Mouse (Mus musculus) NIH3T3 (cell line): ENCODE measurements around the gene Cxcr5.
A peak's percentile ranks its signal among the peaks of the same experiment; 100 is the strongest.
"Not testable (repeated sequence)": the region's sequence is repeated elsewhere in the genome, so short reads cannot be mapped to it uniquely, and the experiment has no call there.

ENCODE experiments used
- DNase-seq: peaks from one replicate; pipeline ENCODE4 v3.0.0-alpha.2; 2012; ENCODE audit warnings: low read depth

The Cxcr5 gene

DNA sequence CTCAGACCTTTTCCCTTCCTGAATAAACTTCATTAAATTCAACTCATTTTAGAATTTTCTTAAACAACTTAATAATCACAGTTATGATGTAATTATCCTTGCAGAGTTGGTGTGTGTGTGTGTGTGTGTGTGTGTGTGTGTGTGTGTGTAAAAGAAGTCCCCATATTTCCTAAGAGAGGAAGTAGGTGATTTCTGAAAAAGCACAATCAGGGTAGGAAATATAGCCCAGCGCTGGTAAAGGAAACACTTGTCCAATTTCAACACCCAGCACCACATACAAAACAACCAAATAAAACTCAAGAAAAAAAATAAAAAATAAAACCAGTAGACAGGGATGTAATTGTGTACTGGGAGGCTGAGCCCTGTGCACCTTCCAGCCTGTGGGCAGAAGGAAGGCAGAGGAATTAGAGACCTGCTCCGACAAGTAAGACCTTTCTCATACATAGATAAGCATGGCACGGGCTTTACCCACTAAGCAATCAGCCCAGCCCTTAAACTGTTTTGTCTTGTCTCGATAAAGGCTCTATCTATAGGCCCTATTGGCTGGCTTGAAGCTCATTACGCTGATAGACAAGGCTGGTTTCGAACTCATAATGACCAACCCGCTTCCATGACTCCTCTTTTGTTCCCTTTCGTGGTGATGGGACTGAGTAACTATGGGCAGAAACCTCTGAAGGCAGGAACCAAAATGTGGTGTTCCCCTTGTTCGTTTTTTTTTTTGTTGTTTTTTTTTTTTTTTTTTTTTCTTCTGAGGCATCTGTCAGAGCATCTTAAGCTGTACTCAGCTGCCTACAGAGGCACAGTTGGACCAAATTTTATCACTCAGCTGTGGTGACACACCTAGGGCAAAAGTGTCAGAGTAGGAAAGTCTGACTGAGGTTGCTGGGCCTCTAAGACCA, 25.8 kb upstream of the Cxcr5 start:
- DNase-seq, result no peak

DNA sequence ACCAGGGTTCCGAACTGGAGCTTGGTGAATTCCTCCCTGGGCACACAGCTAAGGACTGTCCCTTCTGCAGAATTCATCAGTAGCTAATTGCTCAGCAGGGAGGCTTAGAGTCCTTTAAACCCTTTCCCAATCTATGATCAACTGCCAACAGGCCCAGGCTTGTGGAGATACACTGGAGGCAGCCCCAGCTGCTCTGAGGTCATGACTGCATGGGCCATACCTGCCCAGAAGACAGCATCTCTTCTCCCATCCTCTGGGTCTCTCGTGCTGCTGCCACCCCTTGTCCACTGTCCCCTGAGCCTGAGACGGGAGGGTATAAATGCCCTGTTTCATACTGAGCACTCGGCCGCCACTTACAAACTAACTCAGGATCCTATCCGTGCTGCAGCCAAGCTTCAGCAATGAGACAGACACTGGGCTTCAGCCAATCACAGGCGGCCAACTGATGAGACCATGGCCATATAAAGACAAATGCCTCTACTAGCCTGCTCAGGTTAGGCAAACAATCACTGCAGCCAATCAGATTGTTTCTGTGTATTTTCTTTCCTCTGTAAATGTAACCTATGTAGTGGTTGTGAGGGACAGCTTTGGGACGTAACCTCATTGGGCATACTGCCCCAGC, 25.1 kb upstream of the Cxcr5 start:
- no peak for DNase-seq

DNA sequence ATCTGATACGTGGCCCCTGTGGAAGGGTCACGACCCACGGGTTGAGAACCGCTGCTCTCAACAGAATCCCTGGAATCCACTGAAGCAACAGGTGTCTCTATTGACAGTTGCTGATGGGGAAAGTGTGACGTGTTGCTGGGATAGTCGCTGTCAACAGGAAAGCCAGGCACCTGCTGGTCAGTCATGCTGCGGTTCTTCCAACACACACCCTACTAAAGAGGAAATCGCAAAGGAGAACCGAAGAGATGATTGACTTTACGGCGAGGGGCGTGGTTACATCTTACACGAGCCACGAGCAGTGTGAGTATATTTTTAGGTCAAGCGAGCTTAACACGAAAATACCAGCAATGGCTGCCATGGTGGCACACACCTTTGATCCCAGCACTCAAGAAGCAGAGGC, 20.7 kb upstream of the Cxcr5 start:
- DNase-seq, result no peak

DNA sequence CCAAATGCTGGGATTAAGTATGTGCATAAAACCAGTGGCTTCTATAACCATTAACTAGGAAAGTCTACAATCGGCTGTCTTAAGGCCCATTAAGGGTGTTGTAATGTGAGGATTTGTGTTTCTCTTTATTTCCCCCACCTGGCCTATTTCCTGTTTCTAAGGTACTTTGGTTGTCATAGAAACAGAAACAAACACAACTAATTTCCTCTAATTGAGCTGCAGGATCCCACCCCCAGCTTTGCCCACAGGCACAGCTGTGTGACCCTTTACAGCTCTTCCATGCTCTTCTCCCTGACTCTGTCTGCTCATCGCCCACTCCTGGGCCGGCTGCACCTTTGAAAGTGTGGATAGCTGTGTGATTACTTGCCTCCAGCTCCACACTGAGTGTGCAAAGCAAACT, 19.7 kb upstream of the Cxcr5 start:
- DNase-seq, result no peak

- no peak for DNase-seq
Measured at GRCm38 (mm10) chr9:44580085-44580484, 18.4 kb upstream of the Cxcr5 start.

DNA sequence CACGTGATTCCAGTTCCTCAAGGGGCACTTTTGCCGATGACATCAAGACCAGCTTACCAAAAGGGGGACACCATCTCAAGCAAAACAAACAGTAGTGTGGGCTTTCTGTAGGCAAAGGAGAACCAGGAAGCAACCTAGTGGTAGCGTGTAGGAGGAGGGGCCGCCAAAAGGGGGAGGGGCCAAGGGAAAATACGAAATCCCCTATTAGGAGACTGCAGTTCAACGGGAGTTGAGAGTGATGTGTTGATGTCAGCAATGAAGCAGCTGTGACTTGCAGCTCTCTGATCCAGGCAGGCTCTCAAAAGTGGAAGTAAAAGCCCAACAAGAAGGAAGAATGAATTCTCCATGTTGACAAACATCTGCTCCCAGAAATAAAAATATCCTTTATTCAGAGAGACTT, 17.7 kb upstream of the Cxcr5 start:
- DNase-seq, result peak; percentile 49

DNA sequence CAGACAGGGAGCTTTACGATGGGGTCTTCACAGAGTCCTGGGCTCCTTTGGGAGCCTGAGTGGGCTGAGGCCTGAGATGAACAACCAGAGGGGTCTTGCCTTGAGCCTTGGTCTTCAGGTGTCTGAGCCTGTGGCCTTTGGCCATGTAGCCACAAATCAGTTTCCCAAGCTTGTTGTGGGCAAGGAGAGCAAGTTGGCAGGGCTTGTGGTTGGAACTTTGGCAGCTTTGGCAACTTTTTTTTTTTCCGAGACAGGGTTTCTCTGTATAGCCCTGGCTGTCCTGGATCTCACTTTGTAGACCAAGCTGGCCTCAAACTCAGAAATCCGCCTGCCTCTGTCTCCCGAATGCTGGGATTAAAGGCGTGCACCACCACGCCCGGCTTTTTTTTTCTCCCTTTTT, 14.4 kb upstream of the Cxcr5 start:
- DNase-seq, result not testable (repeated sequence)

- peak; percentile 59 for DNase-seq
Measured at GRCm38 (mm10) chr9:44575095-44575494, 13.4 kb upstream of the Cxcr5 start.

GRCm38 (mm10) chr9:44573306-44573705, 11.6 kb upstream of the Cxcr5 start:
- no peak for DNase-seq

DNA sequence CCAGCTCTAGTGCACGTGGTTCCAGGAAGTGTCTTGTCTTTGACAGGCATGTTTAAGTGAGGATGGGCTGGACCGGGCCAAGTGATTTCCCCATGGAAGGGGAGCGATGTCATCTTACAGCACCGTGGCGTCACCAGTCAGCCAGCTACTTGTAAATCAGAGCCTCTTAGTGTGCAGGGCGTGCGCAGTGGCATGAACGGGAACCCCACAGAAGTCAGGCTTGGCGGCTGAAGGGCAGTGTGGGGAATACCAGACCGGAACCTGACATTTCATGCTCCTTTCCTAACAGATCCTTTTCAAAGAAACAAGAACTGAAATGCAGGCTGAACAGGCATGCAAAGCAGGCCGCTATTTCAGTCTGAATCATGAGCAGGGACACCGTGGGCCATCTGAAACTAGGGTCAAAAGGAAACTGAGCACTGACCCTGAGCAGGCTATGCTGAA, 9.3 kb upstream of the Cxcr5 start:
- no peak for DNase-seq

DNA sequence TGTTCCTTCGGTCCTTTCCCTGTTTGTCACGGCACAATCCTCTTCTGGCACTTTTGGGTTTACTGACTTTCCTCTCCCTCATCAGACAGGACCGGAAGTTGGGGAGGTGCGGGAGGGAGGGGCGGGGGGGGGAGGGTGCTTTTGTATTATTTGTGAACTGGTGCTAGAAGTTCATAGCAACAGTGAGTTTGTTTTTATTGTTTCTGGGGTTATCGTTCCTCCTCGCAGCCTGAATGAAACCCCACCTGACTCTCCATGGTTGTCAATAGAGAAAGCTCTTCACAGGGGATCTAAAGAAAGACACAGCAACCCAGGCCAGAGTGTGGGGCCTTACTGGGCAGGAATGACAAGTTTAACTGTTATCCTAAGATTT, 6.4 kb upstream of the Cxcr5 start:
- no peak for DNase-seq

- DNase-seq, result peak; percentile 74
Measured at GRCm38 (mm10) chr9:44567338-44568082, 5.8 kb upstream of the Cxcr5 start.

DNA sequence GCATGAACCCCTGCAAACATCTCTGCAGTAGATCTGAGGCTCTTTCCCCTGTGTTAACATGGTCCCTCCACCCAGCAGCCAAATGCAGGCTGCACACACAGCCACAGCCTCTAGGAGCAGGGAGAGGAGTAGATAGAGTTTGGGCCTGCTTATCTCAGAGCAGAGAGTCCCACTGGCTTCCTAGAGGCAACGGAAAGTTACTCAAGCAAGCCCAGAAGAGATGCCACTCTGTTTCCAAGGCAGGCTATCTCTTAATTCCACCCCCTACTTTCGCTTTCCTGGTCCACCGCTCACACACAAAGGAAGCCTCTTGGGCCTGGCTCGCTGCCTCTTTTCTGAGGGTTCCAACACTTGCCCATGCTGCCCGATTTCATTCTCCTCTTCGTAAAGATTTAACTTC, 3.7 kb upstream of the Cxcr5 start:
- peak; percentile 10 for DNase-seq

DNA sequence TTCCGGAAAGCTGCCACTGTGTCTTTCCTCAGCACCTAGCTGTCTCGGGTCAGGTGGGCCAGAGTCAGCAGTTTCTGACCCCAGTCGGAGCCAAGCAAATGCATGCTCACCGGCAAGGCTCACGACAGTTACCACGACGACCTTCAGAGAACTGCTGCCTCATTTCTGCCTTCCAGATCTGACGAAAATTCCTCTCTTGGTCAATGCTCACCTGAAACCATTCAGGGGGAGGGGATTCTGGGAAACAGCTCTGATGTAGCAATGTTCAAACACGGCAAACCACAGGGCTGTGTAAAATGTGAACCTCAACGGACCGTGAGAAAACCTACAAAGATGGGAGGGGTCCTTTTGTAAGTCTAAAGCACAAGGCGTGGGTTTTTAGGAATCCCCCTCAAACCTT, 1.3 kb upstream of the Cxcr5 start:
- no peak for DNase-seq

GRCm38 (mm10) chr9:44552161-44552560, 9.5 kb downstream of the Cxcr5 start:
- peak; percentile 50 for DNase-seq

DNA sequence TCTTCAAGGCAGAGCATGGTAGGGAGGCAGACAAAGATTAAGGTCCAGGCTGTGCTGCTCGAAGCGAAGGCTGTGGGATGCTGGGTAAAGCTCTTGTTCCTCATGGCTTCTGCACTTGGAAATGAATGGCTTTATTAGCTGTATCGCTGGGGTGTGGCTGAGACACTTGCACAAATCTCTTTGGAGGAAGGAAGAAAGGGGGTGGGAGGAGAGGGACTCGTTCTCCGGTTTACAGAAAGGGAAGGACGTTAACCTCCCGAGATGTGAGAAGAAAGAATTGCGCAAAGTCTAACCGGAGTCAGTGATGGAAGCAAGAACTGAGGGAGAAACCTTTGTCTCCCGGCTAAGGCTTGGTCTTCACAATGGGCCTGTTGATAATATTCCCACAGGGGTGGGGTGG, 10.5 kb downstream of the Cxcr5 start:
- DNase-seq, result no peak

GRCm38 (mm10) chr9:44548412-44549152, 13.1 kb downstream of the Cxcr5 start:
- DNase-seq, result peak; percentile 18

- no peak for DNase-seq
Measured at GRCm38 (mm10) chr9:44544986-44545385, 16.7 kb downstream of the Cxcr5 start.

- no peak for DNase-seq
Measured at GRCm38 (mm10) chr9:44542364-44542763, 19.3 kb downstream of the Cxcr5 start.

GRCm38 (mm10) chr9:44540676-44541075, 21.0 kb downstream of the Cxcr5 start:
- DNase-seq, result no peak

- no peak for DNase-seq
Measured at GRCm38 (mm10) chr9:44539816-44540421, 21.8 kb downstream of the Cxcr5 start.
